Mouse (Mus musculus) right cerebral cortex, postnatal 10 days (tissue): ENCODE data around the gene Itpr1.
A peak's percentile ranks its signal among the peaks of the same experiment; 100 is the strongest.

ENCODE experiments used
- DNase-seq, 2 experiments: peaks; one replicate each; pipeline ENCODE4 v3.0.0; 2021; ENCODE audit warnings: low spot score in 2 of 2

Itpr1 gene

DNA sequence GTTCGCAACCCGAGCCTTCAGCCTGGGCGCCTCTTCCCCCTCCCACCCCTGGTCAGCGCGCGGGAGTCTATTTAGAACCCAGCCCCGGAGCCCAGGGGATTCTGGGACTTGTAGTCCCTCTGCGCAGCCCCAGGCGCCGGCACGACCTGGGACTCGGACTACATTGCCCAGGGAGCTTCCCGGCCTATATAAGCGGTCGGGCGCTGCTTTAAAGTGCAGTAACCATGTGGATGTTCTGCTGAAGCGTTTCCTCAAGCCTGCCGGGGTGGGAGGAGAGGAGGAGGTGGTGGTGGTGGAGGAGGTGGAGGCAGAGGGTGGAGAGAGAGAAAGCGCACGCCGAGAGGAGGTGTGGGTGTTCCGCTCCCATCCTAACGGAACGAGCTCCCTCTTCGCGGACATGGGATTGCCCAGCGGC, at the start of gene Itpr1:
Itpr1 (plus strand) TSS at position 216 of the 415 bp plus-strand sequence.
- DNase-seq: peak; percentile 99

DNA sequence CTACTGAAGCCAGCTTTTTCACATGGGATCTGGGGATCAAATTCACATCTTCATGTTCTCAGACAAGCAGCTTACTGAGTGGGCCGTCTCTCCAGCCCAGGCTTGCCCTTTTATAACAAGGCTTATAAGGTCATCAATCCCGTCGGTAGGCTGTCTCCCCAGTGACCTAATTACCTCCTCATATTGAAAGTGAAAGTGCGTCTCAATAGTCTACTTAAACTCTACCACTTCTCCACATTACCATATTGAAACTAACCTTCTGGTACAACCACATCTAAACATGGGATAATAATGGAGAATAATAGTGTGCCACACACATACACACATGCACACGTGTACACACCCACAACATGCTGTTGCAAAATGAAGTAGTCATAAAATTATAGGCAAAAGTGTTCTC, 48.0 kb upstream of the Itpr1 start:
- no peak for DNase-seq

DNA sequence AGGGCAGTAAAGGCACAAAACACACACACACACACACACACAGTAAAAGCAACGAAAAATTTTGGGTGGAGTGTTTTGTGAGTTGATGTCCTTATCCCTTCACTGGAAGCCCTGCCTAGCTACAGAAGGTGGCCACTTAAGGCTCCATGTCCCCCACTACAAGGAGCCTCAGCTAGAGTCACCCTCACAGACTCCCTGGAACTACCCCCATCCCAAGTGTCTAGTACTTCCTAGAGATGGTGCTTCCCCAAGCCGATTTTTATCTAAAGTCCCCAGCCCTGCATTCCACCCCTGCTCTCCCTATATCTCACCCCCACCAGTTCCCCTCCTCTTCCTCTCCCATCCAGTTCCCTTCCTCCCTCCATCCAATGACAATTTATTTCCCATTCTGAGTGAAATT, 47.3 kb upstream of the Itpr1 start:
- no peak for DNase-seq

DNA sequence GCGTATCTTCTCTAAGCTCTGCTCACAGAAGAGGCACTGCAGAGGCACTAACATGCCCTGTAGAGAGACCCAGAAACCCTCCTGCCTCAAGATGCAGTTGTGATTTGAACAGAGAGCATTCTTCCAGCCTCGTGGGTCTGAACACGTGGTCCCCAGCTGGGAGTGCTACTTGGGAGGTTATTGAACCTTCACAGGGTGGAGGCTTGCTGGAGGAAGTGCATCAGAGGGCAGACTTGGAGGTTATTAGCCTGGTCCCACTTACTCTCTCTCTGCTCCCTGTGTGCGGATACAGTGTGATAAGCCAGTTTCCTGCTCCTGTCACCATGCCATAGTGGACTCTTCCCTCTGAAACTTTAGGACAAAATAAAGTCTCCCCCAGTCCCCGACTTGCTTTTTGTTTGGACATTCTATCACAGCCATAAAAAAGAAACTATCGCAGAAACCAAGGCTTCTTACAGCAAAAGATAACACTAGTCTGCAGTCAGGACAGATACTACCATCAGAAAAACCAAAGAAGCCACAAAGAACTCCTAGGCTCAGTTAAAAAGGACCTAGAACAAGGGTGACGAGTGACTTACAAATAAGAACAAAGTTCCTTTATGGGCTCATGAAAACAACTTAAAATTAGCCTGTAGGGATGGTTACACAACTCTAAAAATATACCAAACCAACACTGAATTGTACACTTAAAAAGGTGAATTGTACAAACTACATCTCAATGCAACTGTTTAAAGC, 44.8 kb upstream of the Itpr1 start:
- no peak for DNase-seq

DNA sequence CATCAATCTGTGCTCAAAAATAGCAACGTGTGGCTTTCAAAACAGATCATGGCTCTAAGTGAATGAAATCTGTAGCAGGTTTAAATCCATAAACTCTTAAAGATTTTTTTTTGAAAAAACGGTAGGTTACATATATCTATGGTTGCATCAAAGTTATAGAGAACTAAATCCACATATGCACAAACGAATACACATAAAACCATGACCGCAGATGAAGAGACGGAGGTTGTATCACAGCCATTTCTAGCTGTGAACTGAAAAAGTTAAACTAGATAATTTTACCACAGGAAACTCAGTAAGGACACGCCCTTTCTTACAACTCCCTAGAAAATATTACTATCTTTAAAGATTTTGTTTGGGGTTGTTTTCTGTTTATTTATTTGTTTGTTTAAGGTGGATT, 44.2 kb upstream of the Itpr1 start:
- DNase-seq: no peak

DNA sequence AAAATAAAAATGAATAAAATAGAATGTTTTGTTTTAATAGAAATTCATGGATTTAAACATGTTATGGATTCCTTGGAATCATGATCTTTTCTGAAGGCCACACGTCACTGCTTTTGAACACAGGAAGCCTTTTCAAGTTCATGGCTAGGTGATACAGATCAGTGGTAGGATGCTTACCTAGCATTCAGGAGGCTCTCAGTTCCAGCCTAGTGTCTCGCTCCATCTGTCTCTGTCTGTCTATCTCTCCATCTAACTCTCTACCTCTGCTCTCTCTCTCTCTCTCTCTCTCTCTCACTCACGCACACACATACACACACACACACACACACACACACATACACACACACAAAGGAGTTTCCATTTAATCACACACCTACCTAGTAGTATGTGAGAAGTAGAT, 43.4 kb upstream of the Itpr1 start:
- DNase-seq: no peak

DNA sequence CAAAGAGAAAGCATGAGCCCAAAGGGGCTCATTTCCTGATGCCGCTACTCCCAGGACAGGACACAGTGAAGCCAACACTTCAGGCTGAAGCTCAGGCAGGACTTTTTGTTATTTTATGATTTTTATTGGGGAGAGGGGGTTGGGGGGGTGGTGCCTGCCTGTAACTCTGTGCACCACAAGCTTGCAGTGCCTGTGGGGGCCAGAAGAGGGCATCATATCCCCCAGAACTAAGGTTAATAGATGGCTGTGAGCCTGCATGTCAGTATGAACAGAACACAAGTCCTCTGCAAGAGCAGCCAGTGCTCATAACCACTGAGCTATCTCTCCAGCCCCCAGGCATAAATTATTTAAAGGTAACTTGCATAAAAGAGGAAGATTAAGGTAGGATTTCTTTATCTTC, 40.7 kb upstream of the Itpr1 start:
- DNase-seq: no peak

DNA sequence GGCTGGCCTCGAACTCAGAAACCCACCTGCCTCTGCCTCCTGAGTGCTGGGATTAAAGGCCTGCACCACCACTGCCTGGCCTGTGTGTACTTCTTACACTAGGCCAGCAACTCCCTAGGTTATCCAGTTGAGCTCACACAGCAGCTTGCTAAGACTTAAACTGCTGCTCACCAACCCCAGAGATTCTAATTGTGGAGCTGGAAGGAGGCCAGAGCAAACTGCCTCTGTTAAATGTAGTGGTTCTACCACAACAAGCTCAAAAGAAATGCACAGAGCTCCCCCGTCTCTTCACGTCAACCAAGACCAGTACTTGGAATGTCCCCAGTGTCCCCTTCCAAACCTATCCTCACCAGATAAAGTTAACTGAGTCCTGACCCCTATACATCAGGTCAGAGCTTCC, 38.7 kb upstream of the Itpr1 start:
- DNase-seq: peak; percentile 29 to 33

DNA sequence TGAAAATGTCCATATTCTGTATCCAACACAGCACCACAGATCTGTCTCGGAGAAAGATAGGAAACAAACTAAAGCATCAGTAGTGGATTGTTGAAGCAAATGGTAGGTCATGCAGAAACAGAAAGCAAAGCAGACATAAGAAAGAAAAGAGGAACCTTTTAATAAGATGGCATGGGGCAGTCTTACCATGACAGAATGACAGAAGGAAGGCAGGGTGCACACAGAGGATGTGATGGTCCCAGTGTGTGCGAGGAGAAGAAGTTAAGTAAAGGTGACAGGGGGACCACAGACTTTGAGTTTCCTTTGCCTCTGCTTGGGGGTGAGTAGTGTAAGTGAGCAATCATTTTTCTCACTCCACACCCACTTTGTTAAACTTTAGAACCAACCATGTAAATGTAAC, 33.8 kb upstream of the Itpr1 start:
- no peak for DNase-seq

DNA sequence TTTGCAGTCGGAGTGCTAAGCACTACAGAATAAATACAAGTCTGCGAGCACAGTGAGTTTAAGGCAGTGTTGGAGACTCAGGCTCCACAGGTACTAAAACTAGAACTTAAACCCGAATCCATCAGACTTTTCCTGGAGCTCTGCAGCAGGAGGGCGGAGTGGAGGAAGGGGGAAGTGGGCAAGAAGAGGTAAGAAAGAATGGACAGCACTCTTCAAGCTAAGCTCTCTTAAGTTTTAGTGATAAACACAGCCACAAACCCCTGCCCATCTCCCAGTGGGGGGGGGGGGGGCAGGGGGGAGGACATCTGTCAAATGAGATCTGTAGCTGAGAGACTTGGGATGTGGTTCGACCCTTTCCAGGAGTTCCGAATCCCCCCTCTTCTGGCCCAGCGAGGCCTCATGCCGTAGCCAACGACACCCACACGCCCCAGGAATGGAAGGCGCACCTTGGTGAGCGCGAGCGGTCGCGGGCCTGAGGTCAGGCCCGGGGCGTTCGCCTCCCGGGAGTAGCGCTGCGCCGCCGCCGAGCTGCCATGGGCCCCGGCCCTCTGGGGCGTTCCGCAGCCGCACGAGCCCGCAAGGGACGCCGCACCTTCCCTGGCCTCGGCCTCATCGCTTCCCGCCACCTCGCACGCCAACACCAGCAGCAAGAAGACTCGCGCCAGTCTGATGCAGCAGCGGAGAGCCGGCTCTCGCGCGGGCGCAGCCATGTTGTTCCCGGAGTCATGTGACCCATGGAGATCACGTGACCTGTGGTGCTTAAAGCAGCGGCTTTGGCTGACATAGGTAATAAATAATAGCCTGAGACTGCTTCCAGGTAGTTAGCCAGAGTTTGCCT, 27.8 kb upstream of the Itpr1 start, which contains the start of gene Sumf1:
Sumf1 (minus strand) TSS at position 736 of the 838 bp plus-strand sequence.
- peak; percentile 95 to 97 for DNase-seq

DNA sequence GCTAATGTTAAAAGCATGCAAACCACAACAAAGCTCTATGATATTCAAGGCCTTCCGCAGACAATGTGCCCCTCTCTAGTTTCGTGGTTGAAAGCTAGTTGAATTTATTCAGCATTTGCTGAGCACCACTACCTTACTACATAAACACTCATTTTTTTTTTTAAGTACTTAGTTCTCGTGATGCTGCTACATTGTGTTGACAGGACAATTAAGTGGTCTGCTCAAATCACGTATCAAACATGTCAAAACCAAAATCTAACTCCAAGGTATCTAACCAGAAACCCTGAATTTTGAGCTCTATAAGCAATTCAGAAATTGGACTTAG, 27.2 kb upstream of the Itpr1 start:
- no peak for DNase-seq

DNA sequence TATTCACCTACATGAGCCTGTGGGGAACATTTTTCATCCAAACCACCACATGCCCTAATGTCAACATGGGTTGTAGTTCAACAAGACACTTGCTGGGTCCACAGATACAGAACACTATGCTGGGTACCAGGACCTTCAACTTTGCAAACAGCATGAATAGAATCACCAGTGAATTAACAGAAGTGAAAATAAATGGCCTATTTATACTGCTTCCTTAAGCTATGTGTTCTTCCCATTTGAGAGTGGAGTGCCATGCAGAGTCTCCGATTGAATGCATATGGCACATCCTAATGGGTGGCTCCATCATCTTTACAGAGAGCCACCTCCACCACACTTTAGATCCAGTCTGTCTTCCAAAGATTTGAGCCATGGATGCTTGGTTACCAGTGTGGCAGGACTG, 22.2 kb upstream of the Itpr1 start:
- no peak for DNase-seq

DNA sequence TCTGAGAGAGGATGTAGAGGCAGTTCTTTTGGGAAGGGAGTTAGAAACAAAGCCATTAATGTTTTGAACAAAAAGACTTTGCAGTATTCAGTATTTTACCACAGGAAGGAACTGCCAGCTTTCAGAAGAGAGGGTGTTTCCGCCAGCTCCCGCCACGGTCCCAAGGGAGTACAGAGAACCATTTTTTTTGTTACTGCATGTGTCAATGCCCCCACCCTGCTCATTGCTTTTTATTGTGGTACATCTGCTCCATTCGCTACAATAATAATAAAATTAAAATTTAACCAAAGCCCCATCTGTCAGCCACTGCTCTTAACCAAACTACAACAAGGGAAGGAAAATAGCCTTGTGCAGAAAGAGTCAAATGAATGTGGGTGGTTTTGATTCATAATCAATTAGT, 20.3 kb upstream of the Itpr1 start:
- no peak for DNase-seq

DNA sequence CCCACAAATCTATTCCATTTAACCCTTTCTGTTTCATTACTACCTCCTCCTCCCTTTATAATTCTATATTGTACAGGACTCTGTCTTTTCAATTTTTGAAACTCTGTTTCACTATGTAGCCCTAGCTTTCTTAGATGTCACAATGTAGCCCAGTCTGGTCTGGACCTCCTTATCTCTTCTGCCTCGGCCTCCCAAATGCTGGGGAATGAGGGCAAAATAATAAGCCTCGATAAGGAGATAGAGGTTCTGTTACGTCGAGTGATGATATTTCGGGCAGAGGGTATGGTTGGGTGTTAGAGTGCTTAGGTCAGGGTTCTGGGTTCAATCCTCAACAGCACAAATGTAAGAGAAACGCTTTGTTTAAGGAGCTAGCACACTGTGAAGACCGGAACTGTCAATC, 16.2 kb upstream of the Itpr1 start:
- no peak for DNase-seq

DNA sequence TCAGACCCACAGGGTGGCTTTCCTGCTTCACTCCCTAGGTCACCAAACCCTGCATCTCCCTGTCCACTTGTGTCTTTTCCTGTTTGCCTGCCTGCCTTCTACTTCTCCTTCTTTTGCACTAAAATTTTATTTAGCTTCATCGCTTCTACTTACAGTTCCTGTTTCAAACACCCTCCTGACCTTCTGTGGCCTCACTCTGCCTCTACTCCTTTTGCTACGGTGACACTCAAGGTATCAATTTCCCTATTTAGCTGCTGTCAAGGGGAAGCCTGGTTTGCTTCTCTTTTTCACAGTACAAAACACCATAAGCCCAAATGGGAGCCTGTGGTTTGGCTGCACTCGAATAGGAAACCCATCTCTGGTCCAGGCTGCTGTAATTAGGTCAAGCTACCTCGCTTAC, 15.8 kb upstream of the Itpr1 start:
- DNase-seq: no peak

DNA sequence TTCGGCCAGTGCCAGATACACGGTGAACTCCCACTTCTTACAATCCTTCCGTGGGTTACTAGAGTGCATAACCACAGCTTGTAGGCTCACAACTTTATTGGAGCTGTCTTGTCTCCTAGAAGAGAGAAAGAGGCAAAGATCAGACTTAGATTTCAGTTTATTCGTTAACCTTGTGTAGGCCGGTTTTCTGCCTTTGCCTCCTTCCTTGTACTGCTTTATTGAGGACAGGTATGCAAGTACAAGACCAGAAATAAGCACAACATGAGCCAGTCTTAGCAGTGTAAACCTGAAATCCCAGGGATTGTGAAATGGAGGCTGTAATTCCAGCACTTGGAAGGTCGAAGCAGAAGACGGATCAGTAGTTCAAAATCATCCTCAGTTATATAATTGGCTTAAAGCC, 14.6 kb upstream of the Itpr1 start:
- DNase-seq: no peak

DNA sequence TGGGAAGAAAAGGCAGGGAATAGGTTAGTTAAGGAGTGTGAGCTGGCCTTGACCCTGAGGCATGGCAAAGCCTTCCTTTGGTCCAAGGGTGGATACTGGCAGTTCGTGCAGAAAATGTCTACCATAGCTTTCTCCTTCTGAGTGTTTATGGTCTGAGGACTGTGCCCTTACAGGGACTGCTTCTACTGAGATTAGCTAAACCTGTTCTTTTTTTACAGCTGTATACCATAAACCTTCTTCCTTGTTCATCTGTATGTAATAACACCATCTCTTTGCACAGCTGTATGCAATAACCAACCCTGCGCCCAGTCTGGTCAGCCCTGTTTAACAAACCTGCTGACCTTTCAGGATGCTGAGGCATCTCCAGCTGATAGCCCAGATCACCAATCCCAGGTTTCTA, 8.6 kb upstream of the Itpr1 start:
- no peak for DNase-seq

DNA sequence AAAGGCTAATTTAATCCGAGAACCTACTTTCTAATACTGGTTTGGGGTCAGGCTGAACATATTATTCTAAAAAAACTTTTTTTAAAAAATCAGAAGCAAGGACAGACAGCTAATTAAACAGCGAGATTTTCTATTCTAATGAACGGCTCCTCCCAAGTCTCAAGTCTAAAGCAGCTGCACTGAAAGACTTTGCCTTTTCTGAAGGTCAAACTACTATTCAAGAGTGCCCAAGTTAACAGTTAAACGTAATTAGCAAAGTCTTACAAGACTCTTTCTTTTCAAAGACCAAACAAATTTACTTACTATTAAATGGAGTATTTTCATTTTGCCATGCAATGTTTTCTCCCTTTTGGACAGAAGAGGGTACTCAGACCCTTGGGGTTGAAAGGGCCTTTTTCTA, 6.8 kb upstream of the Itpr1 start:
- no peak for DNase-seq

DNA sequence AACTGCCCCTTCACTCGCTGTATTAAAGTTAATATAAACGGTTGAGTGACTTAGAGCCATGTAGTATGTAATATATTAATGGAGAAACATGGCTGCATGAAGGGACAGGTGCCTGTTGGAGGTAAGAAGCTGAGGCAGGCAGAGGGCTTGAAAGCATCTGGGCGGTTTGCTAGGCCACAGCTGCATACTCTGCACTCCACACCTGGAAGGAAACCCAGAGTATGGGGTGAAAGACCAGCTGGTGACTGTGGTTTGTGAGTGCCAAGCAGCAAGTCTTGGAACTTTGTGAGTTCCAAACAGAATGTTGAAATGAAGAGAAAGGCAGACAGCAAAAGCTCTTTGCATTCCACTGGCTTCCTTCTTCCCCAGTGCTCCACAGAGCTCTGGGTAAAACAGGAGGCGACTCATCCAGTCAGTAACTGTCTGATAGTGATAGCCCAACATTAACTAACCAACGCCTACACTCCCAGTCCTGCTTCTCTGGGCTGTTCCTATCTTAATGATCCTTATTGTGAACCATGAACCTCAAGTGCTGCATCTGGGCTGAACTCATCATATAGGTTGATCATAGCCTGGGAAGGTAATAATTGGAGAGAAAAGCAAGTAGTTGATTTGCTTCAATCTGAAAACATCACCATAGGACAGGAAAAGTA, 5.9 kb upstream of the Itpr1 start:
- no peak for DNase-seq

DNA sequence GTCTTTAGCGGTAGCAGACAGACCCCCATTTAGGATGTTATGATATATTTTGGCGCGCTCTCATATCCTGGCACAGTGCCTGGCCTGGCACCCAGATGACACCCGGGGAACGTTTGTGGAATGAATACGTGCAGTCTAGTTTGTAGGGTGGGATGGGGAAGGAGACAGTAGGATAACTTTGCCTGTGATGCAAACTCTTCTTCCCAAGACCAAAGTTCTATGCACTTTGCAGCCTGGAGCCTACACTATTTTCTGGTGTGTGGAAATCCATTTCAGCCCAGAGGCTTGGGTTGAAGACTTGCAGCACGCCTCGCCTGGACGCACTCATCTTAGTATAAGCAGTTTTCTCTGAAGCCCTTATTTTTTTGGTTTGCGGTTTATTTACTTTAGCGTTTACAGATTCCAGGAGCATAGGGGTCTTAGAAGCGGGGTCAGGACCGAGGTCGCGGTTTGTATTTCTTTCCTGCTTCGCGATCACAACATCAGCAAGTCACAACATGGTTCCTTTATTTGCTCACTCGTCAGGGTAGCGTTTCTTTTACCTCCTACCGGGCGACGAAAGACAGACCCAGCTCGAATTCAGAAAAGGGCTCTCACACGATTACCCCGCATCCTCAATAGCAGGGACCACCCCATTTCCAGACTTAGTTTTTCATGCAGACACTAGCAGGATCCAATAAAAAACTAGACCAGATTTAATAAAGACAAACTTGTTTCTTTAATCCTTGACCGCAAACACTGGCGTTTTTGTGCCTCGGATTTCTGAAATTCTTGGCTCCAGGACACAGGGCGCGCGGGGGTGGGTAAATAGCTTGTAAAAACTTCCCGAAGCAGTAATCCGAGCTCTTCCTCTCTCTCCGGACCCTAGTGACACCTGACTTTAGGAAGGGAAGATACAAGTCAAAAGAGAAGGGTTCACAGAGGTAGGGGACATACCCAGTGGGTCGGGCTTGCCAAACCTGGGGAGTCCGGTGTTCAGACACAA, 708 bp upstream of the Itpr1 start:
- DNase-seq: peak in 1 of 2 experiments; percentile 43

DNA sequence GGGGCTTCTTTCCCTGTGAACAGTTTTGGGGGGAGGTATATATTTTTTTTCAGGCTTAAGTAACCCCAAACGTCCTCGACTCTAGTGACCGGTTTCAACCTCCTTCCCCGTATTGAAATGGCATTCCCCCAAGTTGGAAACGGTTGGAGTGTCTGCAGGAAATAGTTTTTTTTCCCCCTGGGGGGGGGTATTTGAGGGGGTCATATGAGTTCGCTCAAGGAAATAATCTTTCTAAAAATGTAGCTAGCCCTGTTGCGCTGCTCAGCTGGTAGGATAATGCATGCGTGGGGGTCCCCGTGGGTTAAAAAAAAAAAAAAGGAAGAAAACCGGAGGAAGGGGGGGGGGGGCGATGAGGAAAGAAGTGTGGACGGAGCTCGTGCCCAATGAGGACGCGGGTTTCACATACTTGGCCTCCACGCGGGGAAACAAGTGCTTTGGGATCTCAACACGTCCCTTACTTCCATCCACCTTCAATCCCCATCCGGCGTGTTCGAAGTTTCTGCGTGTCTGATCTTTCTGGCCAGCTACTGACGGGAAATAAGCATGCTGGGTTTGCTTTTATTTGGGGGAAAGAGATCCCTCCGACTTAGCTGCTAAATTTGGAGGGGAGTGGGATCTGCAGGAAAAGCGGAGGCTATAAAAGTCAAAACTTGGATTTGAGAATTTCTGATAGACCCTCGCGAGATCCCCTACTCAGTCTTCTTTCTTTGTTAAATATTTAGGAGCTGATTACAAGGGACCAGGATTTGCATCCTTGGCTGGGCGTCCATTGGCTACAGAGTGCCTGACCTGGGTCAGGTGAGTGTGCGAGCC, 791 bp downstream of the Itpr1 start:
- peak; percentile 42 to 59 for DNase-seq
